Mouse (Mus musculus) lung, adult 2 months (tissue): Measurements from ENCODE around the gene Gnptab.

Source experiments
- CTCF ChIP-seq: fragments of 200-500 bp; IDR thresholded peaks from 2 replicates; pipeline ENCODE4 v1.5.1; 2011; ENCODE audit warnings: mild to moderate bottlenecking, low read length, control low read depth; ENCODE audit not compliant: insufficient read depth
- POLR2A ChIP-seq: fragments of 200-500 bp; IDR thresholded peaks from 2 replicates; pipeline ENCODE4 v1.6.1; 2011; ENCODE audit warnings: low read depth, mild to moderate bottlenecking, control low read depth, low read length, borderline replicate concordance; ENCODE audit errors: extremely low read depth

- no peak for TF ChIP-seq CTCF
- no peak for TF ChIP-seq POLR2A
Observed at GRCm38 (mm10) chr10:88457816-88458215, 78.9 kb downstream of the Gnptab start.
